Mouse (Mus musculus) adipocyte (in vitro differentiated cells): ENCODE data around the gene Mmel1.

ENCODE experiments used
- DNase-seq: peaks from one replicate; pipeline ENCODE4 v3.0.0-alpha.2; 2016; ENCODE audit warnings: low spot score

The Mmel1 gene

DNA sequence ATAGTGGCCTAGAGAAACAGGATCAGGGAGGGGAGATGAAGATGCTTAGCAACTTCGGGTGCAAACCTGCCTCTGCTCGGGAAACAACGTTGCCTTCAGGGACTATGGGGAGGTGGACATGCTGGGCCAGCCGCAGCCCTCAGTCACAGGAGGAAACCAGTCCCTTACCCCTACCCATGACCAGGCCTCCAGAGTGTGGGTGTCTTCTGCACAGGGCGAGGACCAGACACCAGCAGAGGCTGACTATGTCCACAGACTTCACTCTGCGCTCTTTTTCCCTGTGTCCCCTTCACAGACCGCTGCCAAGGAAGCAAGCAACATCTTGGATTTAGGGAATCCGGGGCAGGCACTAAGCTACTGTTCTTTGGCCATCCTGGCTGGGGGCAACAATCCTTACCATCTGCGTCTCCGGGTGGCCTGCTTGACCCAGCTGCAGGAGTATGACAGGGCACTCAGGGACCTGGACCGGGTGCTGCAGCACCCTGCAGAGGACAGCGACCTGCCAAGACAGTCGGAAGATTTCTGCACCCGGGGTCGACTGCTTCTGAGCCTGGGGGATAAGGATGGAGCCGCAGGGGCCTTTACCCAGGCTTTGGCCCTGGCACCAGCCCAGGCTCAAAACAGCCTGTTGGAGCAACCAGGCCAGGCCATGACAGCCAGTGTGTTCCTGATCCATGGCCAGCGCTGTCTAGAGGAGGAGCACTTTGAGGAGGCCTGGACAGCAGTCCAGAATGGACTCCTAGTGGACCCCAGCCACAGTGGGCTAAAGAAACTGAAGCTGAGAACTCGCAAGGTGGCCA, 4.2 kb upstream of the Mmel1 start:
- no peak for DNase-seq

DNA sequence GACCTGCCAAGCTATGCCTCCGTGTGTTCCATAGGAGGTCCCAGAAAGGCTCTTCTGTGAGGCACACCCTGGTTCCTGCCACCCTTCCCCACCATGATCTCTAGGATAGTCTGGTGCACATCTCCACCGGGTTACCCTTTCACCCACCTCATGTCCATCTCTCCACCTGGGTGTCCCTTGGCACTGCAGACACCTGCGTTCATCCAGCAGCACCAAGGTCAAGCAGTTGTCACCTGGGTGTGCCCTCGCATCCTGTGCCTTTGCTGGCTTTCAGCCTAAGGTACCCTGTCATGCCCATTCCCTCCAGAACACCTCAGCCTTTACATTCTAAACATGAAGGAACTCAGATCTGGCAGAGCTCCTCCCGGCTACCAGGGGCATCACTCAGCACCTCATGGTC, 3.0 kb upstream of the Mmel1 start:
- DNase-seq, result no peak

DNA sequence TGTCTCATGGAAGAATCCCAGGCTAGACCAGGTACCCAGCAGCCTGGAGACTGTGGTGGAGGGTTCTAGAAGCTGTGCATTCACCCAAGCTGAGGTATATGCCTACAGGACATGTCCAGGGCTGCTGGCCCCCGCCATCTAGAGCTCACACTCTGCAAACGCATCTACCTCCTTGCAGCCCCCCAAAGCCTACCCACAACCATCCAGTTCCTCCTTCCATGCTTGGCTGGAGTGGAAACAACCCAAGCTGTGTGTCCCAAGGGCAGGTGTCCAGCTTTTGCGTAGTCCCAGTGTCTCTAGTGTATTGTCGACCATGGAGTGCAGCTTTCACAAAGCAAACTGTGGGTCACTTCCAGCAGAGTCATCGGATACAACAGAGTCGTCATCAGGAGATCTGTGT, 2.1 kb upstream of the Mmel1 start:
- DNase-seq, result no peak

DNA sequence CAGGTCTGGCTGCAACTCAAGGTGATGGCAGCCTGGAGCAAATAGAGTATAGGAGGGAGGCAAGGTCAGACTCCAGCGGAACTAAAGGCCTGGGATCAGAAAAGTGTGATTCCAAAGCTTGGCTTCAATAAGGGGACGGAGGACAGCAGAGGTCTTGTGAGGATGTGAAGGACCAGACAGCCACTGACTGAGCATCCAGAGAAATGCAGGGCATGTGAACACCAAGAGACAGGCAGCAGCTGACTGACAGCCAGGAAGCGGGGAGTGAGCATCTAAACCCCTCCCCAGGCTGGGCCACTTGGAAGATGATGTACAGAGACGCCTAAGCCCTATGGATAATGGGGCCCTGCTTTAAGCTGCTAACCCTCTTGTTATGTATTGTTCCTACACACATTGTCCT, 1.3 kb downstream of the Mmel1 start:
- DNase-seq, result no peak

DNA sequence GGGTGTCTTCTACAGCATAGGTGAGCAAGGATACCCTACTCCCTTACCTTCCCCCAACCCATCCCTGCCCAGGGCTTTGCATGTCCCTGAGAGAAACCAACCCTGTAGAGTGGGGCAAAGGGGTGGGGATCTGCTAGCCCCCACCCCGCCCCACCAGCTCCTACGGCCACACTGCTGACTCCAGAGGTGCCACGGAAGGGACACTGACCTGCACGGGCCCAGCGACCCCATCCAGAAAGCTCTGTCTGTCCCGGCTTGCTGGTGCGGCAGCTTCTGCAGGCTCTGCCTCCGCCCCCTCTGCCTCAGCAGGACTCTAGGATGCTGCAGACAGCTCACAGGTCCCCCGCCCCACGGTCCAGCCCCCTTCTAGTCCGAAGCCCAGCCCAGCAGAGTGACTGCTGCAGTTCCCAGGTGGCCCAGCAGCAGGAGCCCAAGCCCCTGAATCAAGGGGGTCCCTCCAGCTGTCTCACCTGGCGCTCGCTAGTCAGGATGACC, 2.4 kb downstream of the Mmel1 start:
- DNase-seq, result no peak

DNA sequence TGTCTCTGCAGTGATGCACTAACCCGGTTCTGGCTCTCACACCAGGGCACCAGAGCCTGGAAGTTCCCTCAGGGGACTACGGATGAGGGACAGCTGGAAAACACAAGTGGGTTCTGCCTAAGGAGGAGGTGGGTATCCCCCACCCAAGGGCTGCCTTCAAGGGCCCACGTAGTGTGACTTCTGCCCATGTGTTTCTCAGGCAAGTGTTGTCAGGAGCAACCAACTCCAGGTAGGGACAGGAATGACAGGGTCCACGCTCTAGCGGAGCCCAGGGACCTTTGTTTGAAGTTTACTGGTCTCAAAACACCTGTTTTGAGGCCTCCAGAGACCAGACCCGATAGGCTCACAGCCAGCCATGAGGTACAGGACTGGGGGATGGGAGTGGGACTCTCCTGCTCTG, 3.8 kb downstream of the Mmel1 start:
- DNase-seq, result no peak

DNA sequence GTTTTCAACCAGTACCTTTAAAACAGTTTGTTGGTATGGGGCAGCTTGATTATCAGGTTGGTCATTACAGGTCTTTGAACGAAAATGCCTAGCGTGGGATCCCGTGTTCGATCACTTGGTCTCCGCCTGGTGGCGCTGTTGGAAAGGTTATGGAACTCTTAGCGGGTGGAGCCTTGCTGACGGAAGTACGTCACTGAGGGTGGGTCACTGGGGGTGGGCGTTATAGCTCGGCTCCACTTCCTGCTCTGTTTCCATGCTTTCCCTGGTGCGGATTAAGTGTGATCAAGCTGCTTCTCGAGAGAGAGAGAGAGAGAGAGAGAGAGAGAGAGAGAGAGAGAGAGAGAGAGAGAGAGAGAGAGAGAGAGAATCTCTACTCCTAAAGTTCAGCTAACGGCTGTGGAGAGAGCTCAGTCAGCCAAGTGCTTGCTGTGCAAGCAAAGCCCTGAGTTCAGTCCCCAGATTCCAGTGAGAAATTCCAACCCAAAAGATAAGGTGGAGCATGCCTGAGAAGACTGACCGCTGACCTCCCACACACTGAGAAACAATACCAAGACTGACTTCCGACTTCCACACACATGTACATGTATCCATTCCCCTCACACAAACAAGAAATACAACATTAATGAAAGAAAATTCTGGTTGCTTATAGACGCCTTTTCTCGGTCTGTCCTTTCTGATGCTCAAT, 8.6 kb downstream of the Mmel1 start:
- DNase-seq, result peak; percentile 95

DNA sequence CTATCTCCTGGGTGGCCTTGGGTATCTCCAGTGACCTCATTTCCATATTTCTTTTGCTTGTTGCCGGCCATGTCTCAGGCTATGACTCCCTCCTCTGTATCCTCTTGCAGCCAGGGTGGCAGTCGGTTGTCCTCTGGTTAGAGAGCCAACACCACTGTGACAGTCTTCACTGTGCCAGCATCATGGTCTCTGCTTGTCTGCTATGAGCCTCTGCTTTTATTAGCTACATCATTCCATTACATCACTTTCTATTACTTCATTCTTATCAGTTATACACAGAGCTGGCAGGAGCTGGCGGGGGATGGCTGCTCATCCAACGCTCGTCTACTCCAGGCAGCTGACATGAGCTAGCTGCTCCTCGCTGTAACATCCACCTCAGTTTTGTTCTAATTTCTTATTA, 11.3 kb downstream of the Mmel1 start:
- DNase-seq, result no peak

DNA sequence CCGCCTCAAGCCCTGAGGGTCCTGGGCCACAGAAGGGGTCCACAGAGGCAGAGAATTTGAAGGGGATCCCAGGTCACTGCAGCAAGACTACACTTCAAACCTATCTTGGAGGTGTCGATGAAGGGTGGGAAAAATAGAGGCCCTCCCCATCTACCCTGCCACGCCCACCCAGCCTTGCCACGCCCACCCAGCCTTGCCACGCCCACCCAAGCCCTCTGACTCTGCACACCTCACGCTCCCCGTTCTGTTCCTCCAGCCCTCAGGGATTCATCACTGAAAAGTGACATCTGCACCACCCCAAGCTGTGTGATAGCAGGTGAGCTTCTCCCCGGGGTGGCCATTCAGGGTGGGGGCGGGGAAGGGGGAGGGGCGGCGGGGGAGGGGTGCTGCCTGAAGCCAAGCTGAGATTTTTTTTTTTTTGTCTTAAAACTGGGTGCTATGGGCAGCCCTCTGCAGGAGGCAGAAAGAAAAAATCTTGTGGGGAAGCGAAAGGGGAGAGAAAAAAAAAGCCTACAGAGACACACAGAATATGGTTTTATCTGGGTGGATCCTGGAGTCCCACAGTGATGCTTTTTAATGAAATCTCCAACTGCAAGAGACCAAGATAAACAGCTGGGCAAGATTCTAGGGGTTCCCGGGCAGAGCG, 12.8 kb downstream of the Mmel1 start:
- DNase-seq, result no peak

DNA sequence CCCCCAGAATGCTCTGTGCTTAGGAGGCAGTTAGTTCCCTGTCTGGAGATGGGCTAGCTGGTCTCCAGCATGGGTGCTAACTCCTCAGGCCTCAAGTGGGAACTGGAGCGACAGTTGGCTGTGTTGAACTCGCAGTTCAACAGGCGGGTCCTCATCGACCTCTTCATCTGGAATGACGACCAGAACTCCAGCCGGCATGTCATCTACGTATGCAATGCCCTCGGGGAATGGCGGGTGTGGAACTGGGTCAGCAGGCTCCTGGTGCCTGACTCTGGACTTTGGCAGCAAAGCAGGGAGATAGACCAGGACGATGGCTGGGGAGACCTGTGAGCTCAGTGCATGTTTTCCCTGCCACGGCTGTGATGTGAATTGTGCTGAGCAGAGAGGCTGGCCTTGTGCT, 16.0 kb downstream of the Mmel1 start:
- DNase-seq, result no peak

DNA sequence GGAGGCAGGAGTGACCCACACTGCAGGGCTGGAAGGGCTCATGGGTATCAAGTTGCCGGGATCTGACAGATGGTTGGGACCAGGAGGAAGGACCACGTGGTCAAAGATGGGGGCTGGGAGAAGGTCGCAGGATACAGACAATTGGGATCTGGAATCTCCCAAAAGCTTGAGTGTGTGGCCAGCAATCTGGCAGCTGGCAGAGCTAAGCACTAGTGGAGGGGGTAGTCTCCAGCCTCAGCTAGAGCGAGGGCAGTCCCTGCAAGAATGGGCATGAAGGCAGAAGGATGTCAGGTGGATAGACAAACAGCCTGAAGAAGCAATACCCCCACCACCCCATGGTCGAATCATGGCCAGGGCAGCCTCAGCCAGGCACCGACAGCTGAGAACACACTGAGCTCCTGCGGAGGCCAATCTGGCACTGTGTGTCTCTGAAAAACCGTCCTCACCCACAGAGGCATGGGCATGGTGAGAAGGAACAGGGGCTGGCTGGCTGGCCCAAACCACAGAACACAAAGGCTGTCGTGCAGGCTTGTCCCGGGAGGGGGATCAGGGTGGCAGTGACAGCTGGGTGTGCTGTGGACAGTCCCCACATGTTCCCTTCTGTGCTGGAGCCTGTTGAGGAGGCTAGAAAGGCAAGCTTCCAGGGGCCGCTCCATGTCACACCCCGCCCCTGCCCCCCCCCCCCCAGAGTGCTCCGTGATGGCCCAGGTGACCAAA, 17.6 kb downstream of the Mmel1 start:
- DNase-seq, result no peak

DNA sequence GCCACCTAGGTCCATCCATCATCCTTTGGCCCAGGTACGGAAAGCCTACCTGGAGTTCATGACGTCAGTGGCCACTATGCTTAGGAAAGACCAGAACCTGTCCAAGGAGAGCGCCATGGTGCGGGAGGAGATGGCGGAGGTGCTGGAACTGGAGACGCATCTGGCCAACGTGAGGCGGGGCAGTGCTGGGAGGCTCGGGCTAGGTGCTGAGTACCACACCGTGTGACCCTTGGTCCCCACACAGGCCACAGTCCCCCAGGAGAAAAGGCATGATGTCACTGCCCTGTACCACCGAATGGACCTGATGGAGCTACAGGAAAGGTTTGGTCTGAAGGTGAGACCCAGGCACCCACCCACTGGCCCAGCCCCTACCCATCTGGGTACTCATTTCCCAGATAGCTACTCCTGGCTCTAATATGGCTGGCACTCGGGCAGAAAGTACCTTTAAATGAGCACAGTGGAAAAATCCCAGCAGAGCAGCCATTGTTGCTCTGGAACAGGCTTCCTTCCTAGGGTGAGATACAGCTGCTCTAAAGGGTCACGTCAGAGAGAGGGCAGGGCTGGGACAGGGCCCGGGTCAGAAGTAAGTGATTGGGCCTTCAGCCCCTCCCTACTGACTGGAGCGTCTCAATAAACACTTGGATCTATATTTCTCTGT, 18.3 kb downstream of the Mmel1 start:
- no peak for DNase-seq

DNA sequence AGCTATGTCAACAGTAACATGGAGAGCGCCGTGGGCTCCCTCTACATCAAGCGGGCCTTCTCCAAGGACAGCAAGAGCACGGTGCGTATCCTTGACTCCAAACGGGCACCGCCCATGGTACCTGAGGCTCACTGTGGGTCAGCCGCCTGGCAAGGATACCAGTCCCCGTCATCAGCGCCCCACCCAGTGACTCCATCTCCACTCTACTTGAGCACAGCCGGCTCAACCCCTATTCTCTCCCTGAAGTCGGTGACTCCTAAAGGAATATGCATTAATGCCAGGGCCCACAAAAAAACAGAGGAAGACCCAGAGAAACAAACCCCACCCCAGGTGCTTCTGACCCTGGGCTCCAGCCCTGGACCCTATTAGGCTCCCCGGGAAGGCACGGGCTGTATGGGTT, 21.5 kb downstream of the Mmel1 start:
- no peak for DNase-seq

DNA sequence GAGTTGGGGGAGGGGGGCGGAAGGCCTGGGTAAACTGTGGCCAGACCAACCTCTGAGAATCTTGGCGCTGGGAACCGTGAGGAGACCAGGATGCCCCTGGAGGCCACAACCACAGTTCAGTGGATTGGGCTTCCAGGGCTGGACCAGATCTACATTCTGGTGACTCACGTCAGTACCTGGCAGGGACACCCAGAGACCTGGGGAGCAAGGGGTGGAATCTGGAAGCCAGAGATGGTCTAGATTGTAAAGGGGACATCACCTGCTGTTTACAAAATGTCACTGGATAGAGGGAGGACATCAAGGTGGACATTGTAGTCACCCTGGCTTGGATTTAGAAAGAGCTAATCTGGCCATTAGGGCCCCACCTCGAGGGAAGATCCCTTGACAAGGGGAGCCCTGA, 26.2 kb downstream of the Mmel1 start:
- DNase-seq, result no peak

DNA sequence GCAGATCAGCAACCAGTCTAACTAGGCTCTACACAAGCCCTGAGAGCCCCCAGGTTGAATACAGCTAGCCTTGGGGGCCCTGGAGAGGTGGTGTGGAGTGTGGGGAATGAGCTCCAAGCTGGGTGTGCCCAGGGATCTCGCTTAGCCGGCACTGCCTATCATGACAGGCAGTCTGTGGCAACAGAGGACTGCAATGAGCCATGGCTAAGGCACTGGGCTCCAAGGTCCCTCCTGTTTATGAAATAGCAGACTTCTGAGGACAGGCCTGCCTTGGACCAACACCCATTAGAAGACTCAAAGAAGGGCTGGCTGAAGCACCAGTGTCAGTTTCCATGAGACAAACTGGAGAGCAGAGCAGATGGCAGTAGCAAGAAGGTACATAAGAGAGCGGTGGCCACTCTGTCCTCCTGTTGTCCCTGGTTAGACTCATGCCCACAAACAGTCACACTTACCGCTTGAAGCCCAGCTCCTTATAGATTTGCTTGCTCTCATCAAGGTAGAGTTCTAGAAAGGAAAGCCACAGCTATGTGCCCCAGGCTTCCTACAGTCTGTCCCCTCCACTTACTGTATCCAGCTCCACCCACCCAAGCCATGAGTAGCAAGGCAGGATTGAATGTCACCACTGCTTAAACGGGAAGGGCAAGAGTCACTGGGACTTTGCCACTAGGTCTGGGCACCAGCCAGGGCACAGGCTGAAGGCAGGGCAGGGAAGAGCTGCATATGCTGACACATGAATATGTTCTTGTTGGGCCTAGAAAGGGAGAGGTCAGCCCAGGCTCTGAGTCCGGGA, 28.5 kb downstream of the Mmel1 start:
- peak; percentile 63 for DNase-seq

DNA sequence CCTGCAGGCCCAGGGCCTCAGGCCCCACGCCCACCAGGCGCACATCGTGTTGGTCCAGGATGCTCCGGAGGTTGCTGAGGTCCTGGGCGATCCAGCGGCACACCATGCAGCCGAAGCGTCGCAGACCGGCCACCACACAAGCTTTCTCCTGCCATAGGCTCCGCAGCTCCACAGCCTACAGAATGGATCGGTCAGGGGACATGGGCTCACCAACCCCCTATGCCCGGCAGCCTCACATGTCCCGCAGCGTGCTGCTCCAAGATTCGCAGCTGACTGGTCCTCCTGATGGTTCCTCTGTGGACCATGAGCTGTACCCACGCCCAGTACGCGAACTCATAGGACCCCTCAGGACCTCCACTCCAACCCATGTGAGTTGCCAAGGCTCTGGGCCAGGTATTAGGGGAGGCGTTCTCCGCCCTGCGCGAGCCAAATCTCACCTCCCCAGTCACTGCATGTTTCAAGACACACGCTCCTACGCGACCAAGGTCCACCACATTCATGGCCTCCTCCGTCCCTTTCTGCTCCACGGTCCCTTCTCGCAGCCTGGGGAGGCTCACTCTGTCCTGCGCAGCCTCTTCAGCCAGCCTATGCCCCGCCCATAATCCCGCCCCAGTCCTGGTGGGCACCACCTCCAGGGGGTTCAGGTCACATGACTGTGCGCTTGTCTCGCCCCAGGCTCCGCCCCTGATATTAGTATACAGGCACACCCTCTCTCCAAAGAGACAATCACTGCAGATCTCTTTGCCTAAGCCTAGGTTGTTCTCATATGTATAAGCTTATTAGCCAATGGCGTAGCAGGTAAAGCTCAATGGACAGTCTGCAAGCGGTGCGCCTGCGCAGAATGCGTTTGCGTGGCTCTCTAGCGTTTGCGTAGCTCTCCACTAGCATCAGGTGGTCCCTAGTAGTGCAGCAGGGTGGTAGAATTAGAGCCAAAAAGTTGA, 29.4 kb downstream of the Mmel1 start, which contains the start of gene Fam213b:
Gene Fam213b, minus strand, starts transcription at position 630 of the 941 bp plus-strand sequence.
- DNase-seq, result peak; percentile 52

DNA sequence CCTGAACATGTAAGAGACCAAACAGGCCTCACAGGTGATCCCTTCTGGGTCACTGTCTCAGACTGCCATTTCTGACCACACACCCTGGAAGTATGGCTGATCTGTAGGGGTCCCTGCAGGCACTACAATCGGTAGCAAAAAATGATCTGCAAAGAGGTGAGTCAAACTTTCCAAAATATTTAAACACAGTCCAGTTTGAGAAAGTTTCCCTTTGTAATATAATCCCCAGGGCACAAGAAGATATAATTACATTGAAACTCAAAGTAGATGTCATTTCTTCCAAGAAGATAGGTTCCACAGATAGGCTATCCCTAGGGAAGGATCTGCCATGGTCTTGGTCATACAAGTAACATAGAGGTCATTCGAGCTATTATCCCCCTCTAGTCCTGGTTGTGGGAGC, 33.0 kb downstream of the Mmel1 start:
- DNase-seq, result no peak

DNA sequence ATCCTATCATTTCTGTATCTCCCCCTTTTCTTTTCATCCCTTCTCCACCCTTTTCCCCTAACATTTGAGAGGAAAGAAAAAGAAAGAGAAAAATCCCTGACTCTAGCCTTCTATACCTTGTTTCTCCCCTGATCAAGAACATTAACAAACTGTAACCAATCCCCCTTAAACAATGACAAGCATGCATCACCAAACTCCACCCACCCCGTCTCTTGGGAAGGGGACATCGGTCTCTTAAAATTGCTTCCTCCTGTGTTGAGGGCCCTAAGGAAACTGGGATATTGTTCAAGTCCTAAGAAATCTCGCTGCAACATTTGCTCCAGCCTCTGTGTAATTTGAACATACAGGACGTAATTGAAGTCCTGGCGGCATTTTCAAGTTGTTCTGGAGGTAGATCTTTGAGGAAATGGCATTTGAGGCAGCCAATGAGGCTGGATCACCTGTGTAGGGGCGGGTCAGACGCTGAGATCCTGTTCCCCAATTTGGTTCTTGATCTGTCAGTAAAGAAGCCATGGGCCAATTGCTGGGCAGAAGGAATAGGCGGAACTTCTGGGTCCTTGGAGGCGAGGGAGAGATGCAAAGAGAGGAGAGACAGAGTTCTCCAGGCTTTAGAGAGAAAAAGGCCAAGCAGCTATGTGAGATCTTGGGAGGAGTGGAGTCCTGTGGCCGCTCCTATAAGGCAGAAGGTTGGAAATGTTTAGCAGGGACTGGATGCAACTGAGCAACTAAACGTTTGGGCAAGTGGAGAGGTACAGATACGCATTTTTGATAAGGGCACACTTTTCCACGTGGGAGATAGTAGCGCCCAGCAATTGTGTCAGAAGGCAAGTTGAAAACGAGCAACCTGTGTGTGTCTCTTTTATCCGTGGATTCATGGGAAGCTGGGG, 35.0 kb downstream of the Mmel1 start:
- DNase-seq, result peak; percentile 20

DNA sequence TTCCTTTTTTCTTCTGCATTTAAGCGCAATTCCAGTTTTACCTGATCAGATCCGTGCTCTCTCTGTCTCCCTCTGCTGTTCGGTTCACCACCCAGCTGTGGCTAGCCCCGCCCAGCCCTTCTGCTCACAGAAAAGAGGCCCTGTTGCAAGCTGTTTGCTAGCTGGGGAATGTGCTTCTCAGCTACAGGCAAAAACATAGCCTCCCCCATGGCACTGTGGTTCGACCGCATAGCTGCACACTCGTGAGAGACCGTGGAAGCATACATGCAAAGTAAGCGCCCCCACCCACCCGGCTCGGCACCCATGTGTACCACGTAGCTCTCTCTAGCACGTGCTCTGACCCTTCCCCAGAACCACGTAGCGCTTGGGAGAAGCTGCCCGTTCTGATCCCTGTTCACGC, 38.4 kb downstream of the Mmel1 start:
- peak; percentile 80 for DNase-seq
